Mouse (Mus musculus) small intestine, adult 2 months (tissue): ENCODE measurements at regions not wholly inside any gene's neighbourhood (a gene's known extent, or its start where the extent isn't known, plus 50 kb on each side); places are given as distances from the start of the nearest gene placed in this dataset.

Source experiments
- CTCF ChIP-seq: fragments of 200-500 bp; IDR thresholded peaks from 2 replicates; pipeline ENCODE4 v1.5.1; 2012; ENCODE audit warnings: low read depth, mild to moderate bottlenecking, control low read depth, inconsistent platforms, low read length, moderate library complexity, mixed read lengths; ENCODE audit not compliant: insufficient replicate concordance, insufficient read length; ENCODE audit errors: extremely low read depth
- POLR2A ChIP-seq: fragments of 200-500 bp; IDR thresholded peaks from 2 replicates; pipeline ENCODE4 v1.6.1; 2012; ENCODE audit warnings: low read depth, mild to moderate bottlenecking, control low read depth, inconsistent platforms, low read length, moderate library complexity

GRCm38 (mm10) chr14:53993427-53993826 is 260.5 kb downstream of the Dad1 start:
- no peak for TF ChIP-seq CTCF
- TF ChIP-seq POLR2A = no peak
